In genomic region chr5:9011374-9011773, GRCm38 (mm10) we compare ENCODE assay signal across 24 mouse cellular contexts. TPM values are rescaled to one million over a fixed set of nuclear protein-coding genes. Genes with fewer than 3 reads are reported as not detected.
DNase-seq lines count a peak whose midpoint lies in the region; ATAC-seq lines count a peak whose summit lies in the region.
"Had no signal": no experiment of that assay in that cellular context is flagged by ENCODE, and none has a peak within 500 bp of the region (broad histone marks: within the 10 kb centered on the region; RNA-seq: fewer than 3 reads in every experiment).

No protein-coding gene starts in this region.

- no peaks in the 10 kb centered on the region for H3K9me3 ChIP-seq in forebrain, embryonic 16.5 days (ENCODE audit: control insufficient read depth, low read length)
- H3K9me3 ChIP-seq: G1E; heart, embryonic 15.5 days; limb, embryonic 13.5 days; liver, embryonic 13.5 days had no signal

- H3K27me3 ChIP-seq in forebrain, embryonic 16.5 days (replicated peaks; ENCODE audit: control insufficient read depth, insufficient read depth, low read length): no peaks in the 10 kb centered on the region
- H3K27me3 ChIP-seq: CH12.LX; heart, embryonic 15.5 days; limb, embryonic 13.5 days; liver, embryonic 13.5 days had no signal

- WGBS in forebrain, embryonic 16.5 days: 44% methylated on average over 8 of the region's 8 CpGs

- H3K4me3 ChIP-seq in forebrain, embryonic 16.5 days (replicated peaks; ENCODE audit: low read length): no peak overlapping the region
- H3K4me3 ChIP-seq: heart, embryonic 15.5 days; limb, embryonic 13.5 days; liver, embryonic 13.5 days had no signal

- H3K4me2 ChIP-seq in forebrain, embryonic 16.5 days (ENCODE audit: low read length): no peak overlapping the region
- H3K4me2 ChIP-seq: heart, embryonic 15.5 days; limb, embryonic 13.5 days; liver, embryonic 13.5 days had no signal

- H3K27ac ChIP-seq in forebrain, embryonic 16.5 days (ENCODE audit: low read length): no peak overlapping the region
- H3K27ac ChIP-seq: heart, embryonic 15.5 days; kidney, postnatal 0 days; limb, embryonic 13.5 days; liver, embryonic 13.5 days had no signal

- H3K9ac ChIP-seq in forebrain, embryonic 16.5 days (replicated peaks; ENCODE audit: low read depth, low read length): no peak overlapping the region
- H3K9ac ChIP-seq: heart, embryonic 15.5 days; limb, embryonic 13.5 days; liver, embryonic 13.5 days had no signal

- intact Hi-C loops in left cerebral cortex, postnatal 14 days (cut with DNase I): no loop called here
- intact Hi-C loops in left cerebral cortex, postnatal 4 days (cut with DNase I): no loop called here

- no peak for DNase-seq in frontal cortex, postnatal 25 days (ENCODE audit: low spot score in 2 of 2)
- peak; percentile 5 to 7 for DNase-seq in left cerebral cortex, postnatal 14 days (ENCODE audit: low spot score in 2 of 2)
- DNase-seq in left cerebral cortex, postnatal 4 days: no peak
- DNase-seq in retina, postnatal 1 day: peak; percentile 28
- DNase-seq in retina, embryonic 14.5 days (ENCODE audit: low spot score): no peak
- no peak for DNase-seq in spleen, postnatal 36 days (ENCODE audit: low spot score in 2 of 2)
- DNase-seq: adrenal gland, postnatal 14 days; B cell, adult 2 months; cerebellum, adult 11 months; cerebellum, adult 9-11 months; heart, postnatal 36 days; kidney, adult 18-20 months; liver, embryonic 13.5 days; lung, adult 2 months; lung, postnatal 14 days; thymus, postnatal 14 days had no signal

- 0 out of 2 replicates have a peak, but pooled peaks cover 2% of the 10 kb centered on the region for H3K4me1 ChIP-seq in forebrain, embryonic 16.5 days (replicated peaks; ENCODE audit: control insufficient read depth, insufficient read depth, low read length)
- H3K4me1 ChIP-seq: heart, embryonic 15.5 days; limb, embryonic 13.5 days; liver, embryonic 13.5 days had no signal

- ATAC-seq in frontal cortex, adult (ENCODE audit: low TSS enrichment): peak; percentile 66
- ATAC-seq in forebrain, embryonic 16.5 days: peak; percentile 72; the same call in 1 of the 2 replicates
- ATAC-seq: midbrain, embryonic 16.5 days had no signal

- H3K36me3 ChIP-seq in forebrain, embryonic 16.5 days (ENCODE audit: control insufficient read depth, insufficient read depth): no peaks in the 10 kb centered on the region
- H3K36me3 ChIP-seq: G1E; heart, embryonic 15.5 days; limb, embryonic 13.5 days; liver, embryonic 13.5 days had no signal

RNA-seq across cellular contexts. Expression of gene Crot, which starts 14.2 kb away (rescaled TPM):
- total RNA-seq in left cerebral cortex, postnatal 14 days (2021): 10 to 100 TPM; 23.4 to 26.7 TPM
- total RNA-seq in left cerebral cortex, postnatal 4 days (2021): 10 to 100 TPM; 15.2 to 17.1 TPM
- 19.6 and 24.9 TPM in 2 replicates for polyA plus RNA-seq in forebrain, embryonic 16.5 days (2015; fragmentation: Nextera tagmentation; extraction: Ambion mirVana)

Comparison
In these comparisons a context has a peak if more than half of its experiments do, and no peak if none do; other contexts are left out.
1. DNase-seq: peak in left cerebral cortex, postnatal 14 days (2 of 2) and retina, postnatal 1 day (single experiment); none in frontal cortex, postnatal 25 days (0 of 2), left cerebral cortex, postnatal 4 days (single experiment), retina, embryonic 14.5 days (single experiment) and spleen, postnatal 36 days (0 of 2).